In the genomic region with DNA sequence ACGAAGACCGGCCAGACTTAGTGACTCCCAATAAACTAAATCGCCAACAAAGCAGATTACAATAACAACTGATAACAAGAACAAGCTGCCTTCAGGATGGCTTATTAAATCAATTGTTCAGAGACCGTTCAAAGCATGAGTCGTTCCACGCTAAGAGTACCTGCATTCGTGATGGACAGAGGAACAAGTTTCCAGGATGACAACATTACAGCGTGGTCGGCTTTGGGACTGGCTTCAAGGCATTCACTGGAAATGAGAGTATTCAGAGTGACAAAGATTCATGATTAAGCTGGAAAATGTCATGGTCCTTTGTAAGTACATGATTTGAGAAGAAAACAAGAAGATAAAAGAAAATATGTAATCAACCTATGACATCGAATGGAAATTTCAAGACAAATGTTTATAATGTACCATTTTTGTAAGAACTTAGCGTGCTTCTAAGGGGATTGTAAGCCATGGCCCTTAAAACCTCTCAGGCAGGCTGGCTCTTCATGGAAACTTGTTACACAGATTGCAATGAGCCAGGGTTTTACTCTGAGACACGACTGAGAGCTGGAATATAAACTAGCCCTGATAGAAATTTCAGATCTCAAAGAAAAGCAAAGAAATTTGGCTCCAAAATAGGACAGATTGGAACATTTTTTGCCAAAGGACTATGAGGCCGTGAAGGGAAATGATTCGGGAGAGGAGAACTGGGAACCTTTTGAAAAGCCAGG, we compare ENCODE assay signal across 14 mouse cellular contexts.
"Had no signal": no experiment of that assay in that cellular context is flagged by ENCODE, and none has a peak within 500 bp of the region (broad histone marks: within the 10 kb centered on the region; RNA-seq: fewer than 3 reads in every experiment).

No protein-coding gene starts in this region.

- DNase-seq: lung, adult 18-20 months; lung, embryonic 14.5 days; lung, postnatal 10 days; lung, postnatal 4 days; midbrain, embryonic 14.5 days; retina, postnatal 1 day; right cerebral cortex, adult 18-20 months; right cerebral cortex, postnatal 25 days; right cerebral cortex, postnatal 4 days; spleen, adult 18-20 months; thymus, adult 18-20 months; thymus, postnatal 14 days; thymus, postnatal 36 days had no signal

- ATAC-seq: midbrain, embryonic 16.5 days had no signal
